Mouse (Mus musculus) frontal cortex, postnatal 10 days (tissue): ENCODE measurements around the gene Decr2.
"Not testable (repeated sequence)": the region's sequence is repeated elsewhere in the genome, so short reads cannot be mapped to it uniquely, and the experiment has no call there.

Experiments
- DNase-seq, 2 experiments: peaks; one replicate each; pipeline ENCODE4 v3.0.0; 2022; ENCODE audit warnings: low spot score in 2 of 2, mixed read lengths in 1 of 2

Gene Decr2

GRCm38 (mm10) chr17:26113181-26113948 lies 23.2 kb upstream of the Decr2 start, which contains the start of gene Tmem8:
Gene Tmem8 (plus strand): TSS chr17:26113299.
- peak in 1 of 2 experiments; percentile 57 for DNase-seq

- no peak for DNase-seq
Observed at GRCm38 (mm10) chr17:26112751-26113150, 22.6 kb upstream of the Decr2 start.

- no peak for DNase-seq
Observed at GRCm38 (mm10) chr17:26111722-26112121, 21.6 kb upstream of the Decr2 start.

- no peak for DNase-seq
Observed at GRCm38 (mm10) chr17:26111024-26111423, 20.9 kb upstream of the Decr2 start.

- DNase-seq, result no peak
Observed at GRCm38 (mm10) chr17:26110156-26110555, 20.0 kb upstream of the Decr2 start.

GRCm38 (mm10) chr17:26105619-26106018 lies 15.5 kb upstream of the Decr2 start:
- no peak for DNase-seq

GRCm38 (mm10) chr17:26101478-26101877 lies 11.3 kb upstream of the Decr2 start:
- no peak for DNase-seq

- DNase-seq, result no peak
Observed at GRCm38 (mm10) chr17:26100166-26100565, 10.0 kb upstream of the Decr2 start.

- not testable (repeated sequence) for DNase-seq
Observed at GRCm38 (mm10) chr17:26099316-26099715, 9.2 kb upstream of the Decr2 start.

GRCm38 (mm10) chr17:26098461-26098860 lies 8.3 kb upstream of the Decr2 start:
- no peak for DNase-seq

GRCm38 (mm10) chr17:26095121-26095740 lies 5.1 kb upstream of the Decr2 start, which contains the start of gene Nme4:
Gene Nme4 (minus strand): TSS chr17:26095602.
- peak in 1 of 2 experiments; percentile 58 for DNase-seq

- DNase-seq, result no peak
Observed at GRCm38 (mm10) chr17:26094531-26095110, 4.5 kb upstream of the Decr2 start.

- DNase-seq, result no peak
Observed at GRCm38 (mm10) chr17:26087059-26087564, 3.0 kb downstream of the Decr2 start.

- DNase-seq, result no peak
Observed at GRCm38 (mm10) chr17:26080867-26081266, 9.3 kb downstream of the Decr2 start.

GRCm38 (mm10) chr17:26078851-26079250 lies 11.3 kb downstream of the Decr2 start:
- DNase-seq, result no peak

- no peak for DNase-seq
Observed at GRCm38 (mm10) chr17:26075246-26075645, 14.9 kb downstream of the Decr2 start.

GRCm38 (mm10) chr17:26070136-26070535 lies 20.0 kb downstream of the Decr2 start:
- no peak for DNase-seq

GRCm38 (mm10) chr17:26068831-26069739 lies 21.1 kb downstream of the Decr2 start, which contains the start of gene Rab11fip3:
Gene Rab11fip3 (minus strand): TSS chr17:26069555.
- peak; percentile 46 to 77 for DNase-seq

GRCm38 (mm10) chr17:26068024-26068830 lies 21.9 kb downstream of the Decr2 start:
- peak in 1 of 2 experiments; percentile 20 for DNase-seq

GRCm38 (mm10) chr17:26066488-26067020 lies 23.6 kb downstream of the Decr2 start:
- DNase-seq, result no peak
